Mouse (Mus musculus): ENCODE measurements around the gene Lrrc45. TPM values are rescaled to one million over a fixed set of nuclear protein-coding genes. Genes with fewer than 3 reads are reported as not detected.

Gene Lrrc45
- total RNA-seq, 2 experiments from 2014 or later = 24.3 to 27.7 TPM

Other genes with a start within 250 kb of the Lrrc45 start
- gene Arl16, start 246.3 kb upstream of the Lrrc45 start, total RNA-seq (2021) = 10 to 100 TPM; 18.4 to 22.3 TPM
- gene Mrpl12, start 229.3 kb upstream of the Lrrc45 start, total RNA-seq (2021) = 100 to 1,000 TPM; 110 to 111 TPM
- gene Slc25a10, start 222.1 kb upstream of the Lrrc45 start, total RNA-seq (2021) = 100 to 1,000 TPM; 105 to 115 TPM
- 1 to 10 TPM in 1 of 2 experiments, under 1 TPM in 1; 0.86 to 1.9 TPM for gene Gcgr, start 183.2 kb upstream of the Lrrc45 start, total RNA-seq (2021)
- gene Mcrip1, start 164.2 kb upstream of the Lrrc45 start, total RNA-seq (2021) = 10 to 100 TPM; 58.0 to 73.4 TPM
- gene Ppp1r27, start 162.8 kb upstream of the Lrrc45 start, total RNA-seq (2021) = 1 to 10 TPM in 1 of 2 experiments, under 1 TPM in 1; 0.56 to 1.3 TPM
- 100 to 1,000 TPM; 490 to 574 TPM for gene P4hb, start 140.7 kb upstream of the Lrrc45 start, total RNA-seq (2021)
- 100 to 1,000 TPM; 348 to 361 TPM for gene Arhgdia, start 132.3 kb upstream of the Lrrc45 start, total RNA-seq (2021)
- 10 to 100 TPM; 97.0 to 99.2 TPM for gene Alyref, start 115.6 kb upstream of the Lrrc45 start, total RNA-seq (2021)
- 100 to 1,000 TPM in 1 of 2 experiments, 10 to 100 TPM in 1; 86.0 to 102 TPM for gene Anapc11, start 115.5 kb upstream of the Lrrc45 start, total RNA-seq (2021)
- gene Npb, start 105.4 kb upstream of the Lrrc45 start, total RNA-seq (2021) = 1 to 10 TPM in 1 of 2 experiments, not detected in 1; 1.6 TPM
- 100 to 1,000 TPM; 212 to 312 TPM for gene Pcyt2, start 96.0 kb upstream of the Lrrc45 start, total RNA-seq (2021)
- gene Sirt7, start 88.7 kb upstream of the Lrrc45 start, total RNA-seq (2021) = 10 to 100 TPM; 49.6 to 67.0 TPM
- gene Mafg, start 80.3 kb upstream of the Lrrc45 start, total RNA-seq (2021) = 10 to 100 TPM; 50.4 to 78.6 TPM
- gene Pycr1, start 70.2 kb upstream of the Lrrc45 start, total RNA-seq (2021) = 1 to 10 TPM; 1.1 to 1.5 TPM
- not detected for gene Myadml2, start 65.8 kb upstream of the Lrrc45 start, total RNA-seq (2021)
- 1 to 10 TPM; 8.5 to 9.8 TPM for gene Notum, start 52.8 kb upstream of the Lrrc45 start, total RNA-seq (2021)
- gene Aspscr1, start 41.0 kb upstream of the Lrrc45 start, total RNA-seq (2021) = 10 to 100 TPM; 71.1 to 95.1 TPM
- 10 to 100 TPM; 52.1 to 60.4 TPM for gene Cenpx, start 187 bp upstream of the Lrrc45 start, total RNA-seq (2021)
- 10 to 100 TPM in 1 of 2 experiments, 1 to 10 TPM in 1; 8.2 to 17.0 TPM for gene Rac3, start 7.5 kb downstream of the Lrrc45 start, total RNA-seq (2021)
- 10 to 100 TPM; 31.8 to 77.7 TPM for gene Dcxr, start 13.4 kb downstream of the Lrrc45 start, total RNA-seq (2021)
- gene Cbr2, start 18.2 kb downstream of the Lrrc45 start, total RNA-seq (2021) = 1 to 10 TPM; 5.0 to 7.8 TPM
- gene Hmga1b, start 48.9 kb downstream of the Lrrc45 start, total RNA-seq (2021) = 10 to 100 TPM in 1 of 2 experiments, 1 to 10 TPM in 1; 6.0 to 13.1 TPM
- 10 to 100 TPM; 19.2 to 19.7 TPM for gene Rfng, start 70.3 kb downstream of the Lrrc45 start, total RNA-seq (2021)
- 100 to 1,000 TPM; 139 to 142 TPM for gene Gps1, start 70.3 kb downstream of the Lrrc45 start, total RNA-seq (2021)
- 10 to 100 TPM; 57.2 to 59.6 TPM for gene Dus1l, start 82.5 kb downstream of the Lrrc45 start, total RNA-seq (2021)
- 1,000 to 10,000 TPM; 1,954 to 2,603 TPM for gene Fasn, start 110.6 kb downstream of the Lrrc45 start, total RNA-seq (2021)
- 10 to 100 TPM; 10.6 to 22.0 TPM for gene Ccdc57, start 218.9 kb downstream of the Lrrc45 start, total RNA-seq (2021)
- gene Slc16a3, start 234.6 kb downstream of the Lrrc45 start, total RNA-seq (2021) = 1 to 10 TPM in 1 of 2 experiments, under 1 TPM in 1; 0.89 to 2.1 TPM